Mouse (Mus musculus) thymus, postnatal 36 days (tissue): Measurements from ENCODE around the gene Tmem178b.

ENCODE experiments used
- DNase-seq, 2 experiments: peaks; one replicate each; pipeline ENCODE4 v3.0.0; 2022; ENCODE audit warnings: mixed read lengths in 2 of 2

Tmem178b gene

DNA sequence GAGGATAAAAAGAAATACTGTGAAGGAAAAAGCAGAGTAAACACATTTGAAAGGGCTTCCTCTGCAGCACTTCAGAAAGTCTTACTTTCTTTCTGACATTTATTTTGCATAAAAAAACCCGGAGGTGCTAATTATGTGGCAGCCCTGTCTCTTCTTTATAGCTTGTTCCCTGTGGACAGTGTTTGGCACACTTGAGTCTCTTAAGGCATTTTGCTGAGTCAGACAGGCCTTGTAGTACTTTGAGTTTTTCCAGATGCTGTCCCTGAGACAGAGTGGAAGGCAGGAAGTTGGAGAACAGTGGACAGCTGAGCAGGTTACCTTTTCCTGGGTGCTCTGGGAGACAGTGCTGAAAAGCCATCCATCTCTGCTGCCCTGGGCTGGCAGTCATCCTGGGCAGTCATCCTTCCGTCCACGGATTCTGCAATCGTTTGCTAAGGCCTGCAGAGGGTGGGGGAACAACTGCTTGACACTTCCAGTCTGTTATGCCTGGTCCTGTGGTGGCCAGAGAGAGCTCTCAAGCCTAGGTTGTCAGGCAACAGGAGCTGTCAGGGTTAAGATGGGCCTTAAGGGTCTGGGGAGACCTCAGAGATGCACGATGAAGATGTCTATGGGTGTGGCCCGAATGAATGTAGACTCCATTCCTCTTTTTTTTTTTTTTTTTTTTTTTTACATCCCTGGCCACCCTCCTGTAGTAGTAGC lies 46.1 kb downstream of the Tmem178b start:
- no peak for DNase-seq

- DNase-seq, result no peak
Observed at GRCm38 (mm10) chr6:39926442-39926841, 53.4 kb downstream of the Tmem178b start.

DNA sequence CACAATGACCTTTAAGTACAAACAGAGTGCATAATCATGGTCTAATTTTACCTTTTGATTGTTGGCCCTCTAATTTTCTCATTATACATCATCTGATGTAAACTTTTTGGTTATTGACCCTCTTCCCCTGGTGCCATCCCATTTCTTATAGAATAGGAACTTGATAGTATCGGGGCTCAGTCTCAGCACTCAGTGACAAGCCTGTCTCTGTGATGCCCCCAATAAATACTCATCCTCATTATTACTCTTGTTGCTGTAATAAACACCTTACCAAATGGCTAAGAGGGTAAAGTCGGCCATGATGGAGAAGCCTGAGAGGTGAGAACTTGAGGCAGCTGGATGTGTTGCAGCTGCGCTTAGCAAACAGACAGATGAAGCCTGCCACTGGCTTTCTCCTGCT lies 63.5 kb downstream of the Tmem178b start:
- no peak for DNase-seq

- no peak for DNase-seq
Observed at GRCm38 (mm10) chr6:39940920-39941319, 67.8 kb downstream of the Tmem178b start.

DNA sequence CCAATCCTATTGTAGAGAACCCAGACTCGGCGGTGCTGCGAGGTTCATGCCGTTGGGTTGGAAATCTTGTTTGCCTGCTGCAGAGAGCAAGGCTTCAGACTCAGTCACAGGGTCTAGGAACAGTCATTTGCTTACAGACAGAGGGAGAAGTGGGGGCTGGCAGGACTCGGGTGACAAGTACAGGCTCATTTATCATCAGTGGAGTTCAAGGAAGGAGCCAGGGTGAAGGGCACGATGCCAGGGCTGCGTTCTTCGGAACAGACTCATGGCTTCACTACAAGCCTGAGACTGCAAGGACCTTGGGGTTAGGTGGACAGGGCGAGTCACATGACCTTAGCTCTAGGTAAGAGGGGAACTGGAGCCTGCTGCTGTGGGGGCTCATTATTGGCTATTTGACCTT lies 71.8 kb downstream of the Tmem178b start:
- DNase-seq, result no peak

DNA sequence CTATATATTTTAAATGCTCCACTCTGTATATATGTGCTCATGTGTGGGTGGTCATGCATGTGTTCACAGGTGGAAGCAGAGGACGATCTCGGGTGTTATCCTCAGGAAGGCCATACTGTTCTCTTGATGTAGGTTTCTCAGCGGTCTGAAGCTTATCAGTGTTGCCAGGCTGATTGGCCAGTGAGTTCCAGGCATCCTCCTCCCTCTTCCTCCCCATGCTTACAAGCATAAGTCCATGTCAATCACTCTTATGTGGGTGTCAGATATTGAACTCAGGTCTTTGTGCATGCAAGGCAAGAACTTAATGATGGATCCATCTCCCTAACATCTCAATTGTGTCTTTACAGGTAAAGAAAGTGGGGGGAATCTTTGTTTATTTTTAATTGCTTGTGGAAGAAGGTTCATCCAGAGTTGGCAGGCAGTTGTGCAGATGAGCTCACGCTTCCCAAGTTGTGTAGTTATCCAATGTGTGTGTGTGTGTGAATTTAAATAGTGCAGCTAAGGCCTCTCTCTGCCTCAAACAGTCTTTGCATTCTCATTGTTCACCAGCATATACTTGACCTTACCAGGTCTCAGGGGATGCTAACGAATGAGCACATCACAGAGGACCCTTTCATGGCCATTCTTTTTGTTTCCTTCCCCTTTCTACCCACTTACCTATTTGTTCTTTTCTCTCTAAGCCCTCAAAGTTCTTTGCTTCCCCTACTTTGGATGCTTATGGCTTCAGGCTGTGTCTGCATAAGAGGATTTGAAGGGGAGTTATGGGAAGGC lies 72.8 kb downstream of the Tmem178b start:
- DNase-seq, result no peak

DNA sequence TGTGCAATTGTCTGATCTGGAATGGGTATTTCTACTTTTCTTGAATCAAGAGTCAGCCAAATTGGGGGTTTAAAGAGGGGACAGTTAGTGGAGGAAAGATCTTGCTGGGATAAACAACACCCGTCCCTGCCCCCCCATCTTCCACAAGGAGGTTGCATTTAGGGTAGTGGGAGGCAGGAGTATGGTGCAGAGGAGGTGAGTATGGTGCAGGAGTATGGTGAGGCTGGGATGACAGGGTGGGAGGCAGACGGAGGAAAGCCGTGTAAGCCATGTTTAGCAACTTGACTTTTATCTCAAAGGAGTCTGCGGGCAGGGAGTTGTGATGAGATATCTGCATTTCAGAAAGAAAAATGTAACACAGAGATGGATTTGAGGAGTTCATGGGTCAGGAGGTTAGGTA lies 73.5 kb downstream of the Tmem178b start:
- DNase-seq, result no peak

DNA sequence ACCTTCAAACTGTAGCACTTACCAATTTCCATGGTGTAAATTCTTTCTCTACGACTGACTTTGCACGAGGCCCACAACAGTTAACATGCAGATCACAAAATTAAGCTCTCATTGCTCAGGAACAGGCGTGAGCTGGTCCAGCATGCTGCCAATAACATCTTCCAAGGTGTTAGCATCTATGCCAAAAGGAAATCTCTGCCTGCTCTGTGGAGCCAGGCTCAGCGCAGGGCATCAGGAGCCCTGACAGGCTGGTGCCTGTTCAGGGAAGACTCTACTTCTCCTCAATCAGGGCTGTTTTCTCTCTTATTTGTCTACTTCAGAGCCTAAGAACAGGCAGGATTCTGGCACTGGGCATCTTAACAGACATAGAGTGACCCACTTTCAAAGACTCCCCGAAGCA lies 80.9 kb downstream of the Tmem178b start:
- no peak for DNase-seq

- DNase-seq, result no peak
Observed at GRCm38 (mm10) chr6:39955211-39955610, 82.1 kb downstream of the Tmem178b start.

DNA sequence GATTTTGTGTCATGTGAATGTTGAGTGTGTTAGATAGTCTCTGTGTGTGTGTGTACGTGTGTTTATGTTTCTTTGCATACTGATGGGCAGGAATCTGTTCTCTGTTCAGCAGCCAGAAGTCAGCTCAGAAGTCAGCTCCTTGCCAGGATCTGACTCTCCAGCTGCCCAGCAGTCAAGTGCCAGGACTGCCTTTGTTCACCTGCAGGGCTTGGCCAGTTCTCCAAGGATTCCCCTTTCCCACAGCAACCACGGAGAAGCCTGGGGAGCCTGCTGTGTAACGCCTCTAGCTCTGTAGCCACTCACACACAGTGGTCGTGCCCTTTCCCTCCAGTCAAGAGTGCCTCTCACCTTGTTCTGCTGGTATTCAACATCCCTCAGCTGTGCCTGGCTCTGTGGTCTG lies 91.5 kb downstream of the Tmem178b start:
- DNase-seq, result no peak

DNA sequence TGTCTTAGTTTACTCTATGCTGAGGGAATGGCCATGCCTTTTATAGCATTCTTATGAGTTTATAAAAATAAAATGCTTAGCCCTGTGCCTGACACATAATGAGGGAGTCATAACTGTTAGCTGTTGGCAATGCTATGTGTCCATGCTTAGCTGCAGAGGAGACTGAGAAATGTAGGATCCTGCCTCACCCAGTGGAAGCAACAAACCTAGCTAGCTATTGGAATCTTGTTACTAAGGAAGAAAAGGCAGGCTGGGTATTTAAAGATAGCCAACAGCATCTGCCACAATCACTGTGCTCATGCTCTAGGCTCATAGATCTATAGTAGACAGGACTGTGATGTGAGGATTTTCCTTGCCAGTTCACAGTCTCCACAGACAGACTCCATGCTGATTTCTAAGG lies 97.2 kb downstream of the Tmem178b start:
- DNase-seq, result no peak

DNA sequence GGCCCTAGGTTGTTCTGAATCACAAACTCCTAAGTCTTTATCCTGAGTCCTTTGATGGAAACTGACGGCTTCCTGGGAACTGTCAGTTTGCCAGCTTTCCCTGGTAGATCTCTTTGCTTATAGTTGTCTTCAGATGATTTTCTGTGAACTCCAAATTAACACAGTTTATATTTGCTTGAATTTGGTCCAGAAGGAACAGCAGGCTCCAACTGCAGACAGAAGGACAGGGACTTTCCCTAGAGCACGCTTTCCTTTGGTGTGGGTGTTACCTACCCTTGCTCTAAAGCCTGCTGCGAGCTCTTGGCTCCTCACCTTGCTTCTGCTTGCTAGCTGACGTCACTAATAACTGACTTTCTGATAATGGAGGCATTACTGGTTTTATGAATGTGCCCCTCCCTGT lies 105.9 kb downstream of the Tmem178b start:
- no peak for DNase-seq

DNA sequence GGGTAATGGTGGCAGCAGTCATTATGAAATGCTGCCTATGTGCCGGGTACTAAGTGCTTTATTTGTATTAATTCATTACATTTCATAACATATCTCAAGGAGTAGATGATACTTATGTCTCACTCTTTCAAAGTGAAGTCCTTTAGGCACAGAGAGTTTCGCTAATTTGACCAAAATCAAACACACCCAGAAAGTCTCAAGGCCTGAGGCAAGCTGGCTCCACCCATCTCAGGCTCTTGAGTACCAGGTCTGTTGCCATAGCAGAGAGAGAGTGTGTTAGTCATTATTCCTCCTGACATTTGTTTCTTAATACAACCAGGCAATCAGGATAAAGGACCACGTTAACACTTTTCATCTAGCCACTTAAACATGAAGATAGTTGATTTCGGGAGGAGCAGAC lies 117.7 kb downstream of the Tmem178b start:
- no peak for DNase-seq

GRCm38 (mm10) chr6:39991922-39992321 lies 118.9 kb downstream of the Tmem178b start:
- DNase-seq, result no peak

GRCm38 (mm10) chr6:40006006-40006765 lies 133.1 kb downstream of the Tmem178b start:
- no peak for DNase-seq

GRCm38 (mm10) chr6:40008166-40008907 lies 135.3 kb downstream of the Tmem178b start:
- DNase-seq, result no peak

- no peak for DNase-seq
Observed at GRCm38 (mm10) chr6:40009718-40010117, 136.6 kb downstream of the Tmem178b start.

DNA sequence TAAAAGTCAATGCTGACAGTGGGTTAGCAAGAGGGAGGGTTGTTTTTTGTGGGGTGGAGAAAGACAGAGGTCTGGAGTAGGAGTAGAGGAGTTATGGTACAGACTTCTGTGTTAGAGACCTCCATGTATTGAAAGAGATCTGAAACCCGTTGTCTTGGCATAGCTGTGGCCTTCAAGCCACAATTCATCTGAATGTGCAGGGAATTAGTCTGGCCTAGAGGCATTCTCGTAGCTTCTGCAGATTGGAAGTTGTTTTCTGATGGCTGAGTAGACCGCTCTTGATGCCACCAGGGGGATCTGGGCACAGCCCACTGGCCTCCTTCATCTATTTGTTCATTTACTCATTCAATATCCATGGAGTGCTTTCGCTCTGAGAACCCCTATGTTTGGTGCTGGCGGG lies 138.0 kb downstream of the Tmem178b start:
- no peak for DNase-seq

GRCm38 (mm10) chr6:40011609-40012008 lies 138.5 kb downstream of the Tmem178b start:
- no peak for DNase-seq

DNA sequence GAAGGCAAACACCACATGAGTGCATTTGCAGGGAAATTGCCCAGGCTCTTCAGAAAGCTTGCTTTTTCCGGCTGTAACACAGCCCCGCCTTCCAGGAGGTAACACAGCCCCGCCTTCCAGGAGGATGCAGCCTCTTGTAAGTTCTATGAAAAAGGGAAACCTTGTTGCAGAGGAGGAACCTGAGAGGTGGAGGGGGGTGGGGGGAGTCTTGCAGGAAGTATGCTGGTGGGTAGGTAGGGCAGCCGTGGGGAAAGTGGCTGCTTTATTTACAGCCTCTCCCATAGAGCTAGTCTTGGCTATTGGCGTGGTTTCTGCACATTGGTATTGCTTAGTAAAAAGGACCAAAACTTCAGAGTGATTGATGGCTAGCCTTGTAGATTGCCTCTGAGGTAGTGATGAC lies 140.3 kb downstream of the Tmem178b start:
- DNase-seq, result no peak

- DNase-seq, result no peak
Observed at GRCm38 (mm10) chr6:40015185-40015584, 142.1 kb downstream of the Tmem178b start.

DNA sequence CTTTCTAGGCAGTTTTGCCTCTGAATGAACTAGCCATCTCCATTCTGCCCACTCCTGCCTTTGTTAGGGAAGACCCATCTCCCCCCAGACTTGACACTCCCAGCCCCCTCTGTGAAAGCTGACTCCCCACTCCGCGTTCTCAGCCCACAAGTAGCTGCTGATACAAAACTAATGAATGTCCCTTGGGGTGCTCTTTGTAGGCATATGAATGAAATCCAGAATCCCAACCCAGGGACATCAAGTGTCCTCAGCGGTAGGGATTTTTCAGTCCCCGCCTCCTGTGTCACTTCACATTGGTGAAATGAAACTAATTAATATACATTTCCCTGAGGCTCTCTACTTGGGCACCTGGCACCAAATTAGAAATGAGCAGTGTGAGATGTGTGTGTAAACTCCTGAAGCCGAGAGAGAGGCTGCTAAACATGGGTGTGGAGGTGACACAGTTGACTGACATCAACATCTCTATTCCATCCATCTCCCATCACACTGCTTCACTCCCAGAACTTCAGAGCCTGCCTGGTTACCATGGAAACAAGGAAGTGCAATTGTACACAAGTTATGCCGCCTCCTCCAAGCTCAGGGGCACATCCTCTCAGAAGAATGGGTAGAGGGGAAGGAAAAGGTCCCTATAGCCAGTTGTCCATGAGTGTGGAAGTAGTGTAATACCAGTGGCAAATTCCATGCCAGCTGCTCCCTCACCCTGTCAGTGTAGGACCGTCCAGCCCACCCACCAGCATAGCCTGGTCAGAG lies 142.8 kb downstream of the Tmem178b start:
- no peak for DNase-seq
